Mouse (Mus musculus): Measurements from ENCODE around the gene B4galt1.

Gene B4galt1

GRCm38 (mm10) chr4:40868554-40869232 is 14.9 kb upstream of the B4galt1 start:
- DNase-seq, result peak; percentile 71

GRCm38 (mm10) chr4:40864361-40864760 is 10.6 kb upstream of the B4galt1 start:
- no peak for DNase-seq

GRCm38 (mm10) chr4:40863340-40863739 is 9.5 kb upstream of the B4galt1 start:
- no peak for DNase-seq

- no peak for DNase-seq
These were observed 7.3 kb upstream of the B4galt1 start for GRCm38 (mm10) chr4:40861131-40861530.

GRCm38 (mm10) chr4:40857824-40858346 is 4.1 kb upstream of the B4galt1 start:
- DNase-seq, result no peak

GRCm38 (mm10) chr4:40856571-40856970 is 2.8 kb upstream of the B4galt1 start:
- DNase-seq, result no peak

- DNase-seq, result no peak
These were observed 655 bp upstream of the B4galt1 start for GRCm38 (mm10) chr4:40854387-40854933.

GRCm38 (mm10) chr4:40852861-40853564 is 792 bp downstream of the B4galt1 start:
- DNase-seq, result no peak

GRCm38 (mm10) chr4:40852249-40852781 is 1.5 kb downstream of the B4galt1 start:
- DNase-seq, result no peak

GRCm38 (mm10) chr4:40851763-40852248 is 2.0 kb downstream of the B4galt1 start:
- no peak for DNase-seq

- no peak for DNase-seq
These were observed 2.6 kb downstream of the B4galt1 start for GRCm38 (mm10) chr4:40851031-40851762.

GRCm38 (mm10) chr4:40850582-40850981 is 3.2 kb downstream of the B4galt1 start:
- no peak for DNase-seq

GRCm38 (mm10) chr4:40849518-40849917 is 4.3 kb downstream of the B4galt1 start:
- DNase-seq, result no peak

GRCm38 (mm10) chr4:40848246-40848645 is 5.6 kb downstream of the B4galt1 start:
- no peak for DNase-seq

GRCm38 (mm10) chr4:40847160-40847559 is 6.6 kb downstream of the B4galt1 start:
- DNase-seq, result no peak

- DNase-seq, result no peak
These were observed 7.5 kb downstream of the B4galt1 start for GRCm38 (mm10) chr4:40846143-40846931.

- no peak for DNase-seq
These were observed 8.7 kb downstream of the B4galt1 start for GRCm38 (mm10) chr4:40844811-40845751.

- DNase-seq, result no peak
These were observed 9.5 kb downstream of the B4galt1 start for GRCm38 (mm10) chr4:40844251-40844721.

- no peak for DNase-seq
These were observed 10.1 kb downstream of the B4galt1 start for GRCm38 (mm10) chr4:40843726-40844125.

GRCm38 (mm10) chr4:40840448-40840847 is 13.4 kb downstream of the B4galt1 start:
- DNase-seq, result peak; percentile 49

- DNase-seq, result no peak
These were observed 14.6 kb downstream of the B4galt1 start for GRCm38 (mm10) chr4:40839251-40839650.
